Mouse (Mus musculus): ENCODE measurements around the gene Cacnb4.

The Cacnb4 gene

GRCm38 (mm10) chr2:52676023-52676912 is at the start of gene Cacnb4:
TSS of gene Cacnb4 (minus strand) at chr2:52676831.
- DNase-seq (ENCODE audit: low spot score) = no peak

GRCm38 (mm10) chr2:52720231-52721025 is 43.8 kb upstream of the Cacnb4 start:
- DNase-seq (ENCODE audit: low spot score) = no peak

- no peak for DNase-seq (ENCODE audit: low spot score)
Observed at GRCm38 (mm10) chr2:52717076-52717475, 40.4 kb upstream of the Cacnb4 start.

- DNase-seq (ENCODE audit: low spot score) = no peak
Observed at GRCm38 (mm10) chr2:52715538-52715937, 38.9 kb upstream of the Cacnb4 start.

- no peak for DNase-seq (ENCODE audit: low spot score)
Observed at GRCm38 (mm10) chr2:52714111-52714510, 37.5 kb upstream of the Cacnb4 start.

- no peak for DNase-seq (ENCODE audit: low spot score)
Observed at GRCm38 (mm10) chr2:52710804-52711203, 34.2 kb upstream of the Cacnb4 start.

- DNase-seq (ENCODE audit: low spot score) = no peak
Observed at GRCm38 (mm10) chr2:52709417-52709816, 32.8 kb upstream of the Cacnb4 start.

- DNase-seq (ENCODE audit: low spot score) = no peak
Observed at GRCm38 (mm10) chr2:52701368-52702036, 24.9 kb upstream of the Cacnb4 start.

GRCm38 (mm10) chr2:52700352-52700751 is 23.7 kb upstream of the Cacnb4 start:
- no peak for DNase-seq (ENCODE audit: low spot score)

- DNase-seq (ENCODE audit: low spot score) = no peak
Observed at GRCm38 (mm10) chr2:52694604-52695003, 18.0 kb upstream of the Cacnb4 start.

GRCm38 (mm10) chr2:52691745-52692144 is 15.1 kb upstream of the Cacnb4 start:
- DNase-seq (ENCODE audit: low spot score) = no peak

GRCm38 (mm10) chr2:52686601-52687000 is 10.0 kb upstream of the Cacnb4 start:
- no peak for DNase-seq (ENCODE audit: low spot score)

- no peak for DNase-seq (ENCODE audit: low spot score)
Observed at GRCm38 (mm10) chr2:52677589-52677988, 958 bp upstream of the Cacnb4 start.

GRCm38 (mm10) chr2:52676913-52677303 is 277 bp upstream of the Cacnb4 start:
- no peak for DNase-seq (ENCODE audit: low spot score)

GRCm38 (mm10) chr2:52675278-52675987 is 1.2 kb downstream of the Cacnb4 start:
- DNase-seq (ENCODE audit: low spot score) = no peak

GRCm38 (mm10) chr2:52674886-52675277 is 1.7 kb downstream of the Cacnb4 start:
- DNase-seq (ENCODE audit: low spot score) = no peak

GRCm38 (mm10) chr2:52673172-52673571 is 3.5 kb downstream of the Cacnb4 start:
- no peak for DNase-seq (ENCODE audit: low spot score)

- DNase-seq (ENCODE audit: low spot score) = no peak
Observed at GRCm38 (mm10) chr2:52670733-52671132, 5.9 kb downstream of the Cacnb4 start.

GRCm38 (mm10) chr2:52668480-52668879 is 8.2 kb downstream of the Cacnb4 start:
- DNase-seq (ENCODE audit: low spot score) = no peak

GRCm38 (mm10) chr2:52656722-52657121 is 19.9 kb downstream of the Cacnb4 start:
- no peak for DNase-seq (ENCODE audit: low spot score)

GRCm38 (mm10) chr2:52654541-52654940 is 22.1 kb downstream of the Cacnb4 start:
- DNase-seq (ENCODE audit: low spot score) = no peak

- no peak for DNase-seq (ENCODE audit: low spot score)
Observed at GRCm38 (mm10) chr2:52651547-52651946, 25.1 kb downstream of the Cacnb4 start.
